ENCODE assay signal across 8 mouse cellular contexts in genomic region chr4:129287472-129287981, GRCm38 (mm10). TPM values are rescaled to one million over a fixed set of nuclear protein-coding genes. Genes with fewer than 3 reads are reported as not detected.
DNase-seq lines count a peak whose midpoint lies in the region; ATAC-seq and TF ChIP-seq lines count a peak whose summit lies in the region.

Gene Sync (plus strand): TSS chr4:129287617.

- TF ChIP-seq CTCF in lung, postnatal 0 days (IDR thresholded peaks at IDR 0.05), result no peak

- H3K27ac ChIP-seq in ES-E14 (ENCODE audit: insufficient read depth, low read depth, low read length, poor library complexity, severe bottlenecking), result no peak within 1 kb of the TSS
- no peak within 1 kb of the TSS for H3K27ac ChIP-seq in forebrain, embryonic 16.5 days (ENCODE audit: low read length)
- H3K27ac ChIP-seq in hindbrain, embryonic 11.5 days (ENCODE audit: low read depth, low read length), result no peak within 1 kb of the TSS
- no peak within 1 kb of the TSS for H3K27ac ChIP-seq in lung, postnatal 0 days (ENCODE audit: low read length)

- peak within 1 kb of the TSS; percentile 58 for H3K9ac ChIP-seq in ES-E14 (ENCODE audit: insufficient read depth, low read depth, low read length, poor library complexity, severe bottlenecking)
- peak within 1 kb of the TSS; percentile 57 for H3K9ac ChIP-seq in forebrain, embryonic 16.5 days (replicated peaks; ENCODE audit: low read depth, low read length)
- peak within 1 kb of the TSS; percentile 65 for H3K9ac ChIP-seq in hindbrain, embryonic 11.5 days (ENCODE audit: low read depth, low read length)
- H3K9ac ChIP-seq in lung, postnatal 0 days (replicated peaks; ENCODE audit: low read depth), result peak within 1 kb of the TSS; percentile 5; the same call in 1 of the 2 replicates

- H3K9me3 ChIP-seq in ES-E14 (ENCODE audit: control insufficient read depth, insufficient read depth, low read depth, low read length), result no peaks in the 10 kb centered on the region
- no peaks in the 10 kb centered on the region for H3K9me3 ChIP-seq in forebrain, embryonic 16.5 days (ENCODE audit: control insufficient read depth, low read length)
- no peaks in the 10 kb centered on the region for H3K9me3 ChIP-seq in hindbrain, embryonic 11.5 days (ENCODE audit: control insufficient read depth, low read length)
- H3K9me3 ChIP-seq in lung, postnatal 0 days (ENCODE audit: low read length), result no peaks in the 10 kb centered on the region

- H3K36me3 ChIP-seq in ES-E14 (ENCODE audit: control insufficient read depth, insufficient read depth, low read length, poor library complexity, severe bottlenecking), result no peaks in the 10 kb centered on the region
- no peaks in the 10 kb centered on the region for H3K36me3 ChIP-seq in forebrain, embryonic 16.5 days (ENCODE audit: control insufficient read depth, insufficient read depth)
- no peaks in the 10 kb centered on the region for H3K36me3 ChIP-seq in hindbrain, embryonic 11.5 days (ENCODE audit: control insufficient read depth, insufficient read depth, low read length)
- H3K36me3 ChIP-seq in lung, postnatal 0 days (ENCODE audit: insufficient read depth, low read length), result no peaks in the 10 kb centered on the region

- DNase-seq in embryo, embryonic 11 days, result peak; percentile 65
- no peak for DNase-seq in embryo, embryonic 10 days (ENCODE audit: low spot score)
- no peak for DNase-seq in ES-E14 (ENCODE audit: low read depth, low spot score)
- peak; percentile 57 for DNase-seq in hindbrain, embryonic 11.5 days (ENCODE audit: low spot score)
- peak; percentile 34 for DNase-seq in lung, postnatal 0 days (ENCODE audit: low spot score)
- DNase-seq in frontal cortex, postnatal 10 days (ENCODE audit: low spot score in 2 of 2), result no peak
- DNase-seq in spleen, postnatal 14 days (ENCODE audit: low spot score in 2 of 2), result no peak

- peak within 1 kb of the TSS; percentile 71 to 77 for H3K4me3 ChIP-seq in ES-E14 (ENCODE audit: insufficient read depth in 1 of 2, low read depth in 1 of 2, low read length in 2 of 2, poor library complexity in 1 of 2, severe bottlenecking in 1 of 2)
- H3K4me3 ChIP-seq in forebrain, embryonic 16.5 days (replicated peaks; ENCODE audit: low read length), result peak within 1 kb of the TSS; percentile 49
- H3K4me3 ChIP-seq in hindbrain, embryonic 11.5 days (ENCODE audit: low read depth, low read length), result peak within 1 kb of the TSS; percentile 47
- peak within 1 kb of the TSS; percentile 44 for H3K4me3 ChIP-seq in lung, postnatal 0 days (ENCODE audit: low read depth, low read length)

- H3K4me1 ChIP-seq in ES-E14 (ENCODE audit: control insufficient read depth in 2 of 2, insufficient read depth in 2 of 2, low read length in 2 of 2, poor library complexity in 1 of 2), result peaks cover 0 to 8% of the 10 kb centered on the region in 2 experiments; a peak in 2 of 4 replicates
- H3K4me1 ChIP-seq in forebrain, embryonic 16.5 days (replicated peaks; ENCODE audit: control insufficient read depth, insufficient read depth, low read length), result peaks cover 16% of the 10 kb centered on the region
- peaks cover 7% of the 10 kb centered on the region for H3K4me1 ChIP-seq in hindbrain, embryonic 11.5 days (replicated peaks; ENCODE audit: control insufficient read depth, insufficient read depth, low read length)
- H3K4me1 ChIP-seq in lung, postnatal 0 days (ENCODE audit: insufficient read depth, low read depth, low read length), result peaks cover 12% of the 10 kb centered on the region; the same call in 1 of the 2 replicates

- H3K4me2 ChIP-seq in forebrain, embryonic 16.5 days (ENCODE audit: low read length), result peak within 1 kb of the TSS; percentile 89
- peak within 1 kb of the TSS; percentile 93 for H3K4me2 ChIP-seq in hindbrain, embryonic 11.5 days (replicated peaks; ENCODE audit: low read depth, low read length)
- H3K4me2 ChIP-seq in lung, postnatal 0 days (replicated peaks; ENCODE audit: low read depth, low read length), result peak within 1 kb of the TSS; percentile 94

- peaks cover 4% of the 10 kb centered on the region; the same call in 1 of the 2 replicates for H3K27me3 ChIP-seq in forebrain, embryonic 16.5 days (replicated peaks; ENCODE audit: control insufficient read depth, insufficient read depth, low read length)
- H3K27me3 ChIP-seq in hindbrain, embryonic 11.5 days (ENCODE audit: control insufficient read depth, insufficient read depth, low read length), result peaks cover 11% of the 10 kb centered on the region; the same call in 1 of the 2 replicates
- H3K27me3 ChIP-seq in lung, postnatal 0 days (replicated peaks; ENCODE audit: insufficient read depth, low read length), result no peaks in the 10 kb centered on the region

- in situ Hi-C loops in ES-E14 (cut with MboI; ENCODE audit: low sequenced_read_pairs in 2 of 2, unreplicated experiment in 2 of 2), result no loop called here

- no peak for TF ChIP-seq EP300 in lung, postnatal 0 days (IDR thresholded peaks at IDR 0.05)

- under 1% methylated on average over 52 of the region's 53 CpGs for WGBS in forebrain, embryonic 16.5 days
- 1% methylated on average over 33 of the region's 53 CpGs for WGBS in hindbrain, embryonic 11.5 days
- under 1% methylated on average over 42 of the region's 53 CpGs for WGBS in lung, postnatal 0 days

- peak; percentile 36; the same call in 1 of the 2 replicates for ATAC-seq in forebrain, embryonic 16.5 days
- ATAC-seq in hindbrain, embryonic 11.5 days (ENCODE audit: low FRiP score), result peak; percentile 45
- peak; percentile 42 for ATAC-seq in lung, postnatal 0 days

TF ChIP-seq in ES-E14, 5 proteins besides CTCF, POLR2A, EP300 and RAD21:
- no peak for TF ChIP-seq CHD2 (IDR thresholded peaks at IDR 0.05; ENCODE audit: low read depth, low read length)
- no peak for TF ChIP-seq ZC3H11A (IDR thresholded peaks at IDR 0.05; ENCODE audit: borderline replicate concordance, low read depth, low read length)
- TF ChIP-seq ZNF384 (IDR thresholded peaks at IDR 0.05; ENCODE audit: low read depth, low read length), result no peak
- TF ChIP-seq MAFK (IDR thresholded peaks at IDR 0.05; ENCODE audit: insufficient read depth, low read depth, low read length), result no peak
- TF ChIP-seq HCFC1 (IDR thresholded peaks at IDR 0.05; ENCODE audit: borderline replicate concordance, insufficient read depth, low read length), result no peak

RNA-seq across cellular contexts. Expression of gene Sync, which starts in this region (rescaled TPM):
- 2.0 and 2.1 TPM in 2 replicates for total RNA-seq in ES-E14 (2012; rRNA removed)
- 0.31 and 0.38 TPM in 2 replicates for polyA plus RNA-seq in forebrain, embryonic 16.5 days (2015; fragmentation: Nextera tagmentation; extraction: Ambion mirVana)
- polyA plus RNA-seq in hindbrain, embryonic 11.5 days (2014; fragmentation: Nextera tagmentation; extraction: Ambion mirVana), result 0.56 and 0.99 TPM in 2 replicates
- polyA plus RNA-seq in lung, postnatal 0 days (2015; fragmentation: Nextera tagmentation; extraction: Ambion mirVana), result 0.80 and 0.98 TPM in 2 replicates

Comparison
In these comparisons a context has a peak if more than half of its experiments do, and no peak if none do; other contexts are left out.
1. Peak in ATAC-seq, H3K4me3 ChIP-seq, H3K9ac ChIP-seq and H3K4me2 ChIP-seq in forebrain, embryonic 16.5 days; RNA of the gene not detected or under 1 TPM.
2. Peak in DNase-seq, ATAC-seq, H3K4me3 ChIP-seq, H3K9ac ChIP-seq and H3K4me2 ChIP-seq in hindbrain, embryonic 11.5 days; RNA of the gene not detected or under 1 TPM.
3. Peak in DNase-seq, ATAC-seq, H3K4me3 ChIP-seq, H3K9ac ChIP-seq and H3K4me2 ChIP-seq in lung, postnatal 0 days; RNA of the gene not detected or under 1 TPM.
4. H3K9ac ChIP-seq: peak in every context shown above with its lines; median percentile 65 in hindbrain, embryonic 11.5 days; 58 in ES-E14; 57 in forebrain, embryonic 16.5 days; 5 in lung, postnatal 0 days.